Mouse (Mus musculus) hindbrain, embryonic 14.5 days (tissue): ENCODE measurements at regions not wholly inside any gene's neighbourhood (a gene's known extent, or its start where the extent isn't known, plus 50 kb on each side); places are given as distances from the start of the nearest gene placed in this dataset.

Experiments
- ATAC-seq: fragments of 200-750 bp; cut with Nextera tagmentation; 2 replicates; pipeline ENCODE4 v1.8.0; 2017; ENCODE audit warnings: moderate number of reproducible peaks, mild to moderate bottlenecking, moderate TSS enrichment, moderate library complexity; ENCODE audit not compliant: low FRiP score
- DNase-seq: peaks from one replicate; pipeline ENCODE4 v3.0.0-alpha.2; 2015; ENCODE audit warnings: low spot score
- H3K27ac ChIP-seq: fragments of 300-500 bp; sonication (generic); 2 replicates; pipeline ENCODE4 v1.5.1; 2014; ENCODE audit warnings: mild to moderate bottlenecking, moderate library complexity
- H3K27me3 ChIP-seq: fragments of 300-500 bp; sonication (generic); 2 replicates; pipeline ENCODE4 v1.6.1; 2014; ENCODE audit warnings: mild to moderate bottlenecking, low read length, mixed read lengths; ENCODE audit not compliant: control insufficient read depth, insufficient read depth
- H3K36me3 ChIP-seq: fragments of 300-500 bp; sonication (generic); replicated peaks from 2 replicates; pipeline ENCODE4 v1.6.1; 2014; ENCODE audit not compliant: control insufficient read depth, insufficient read depth
- H3K4me1 ChIP-seq: fragments of 300-500 bp; sonication (generic); replicated peaks from 2 replicates; pipeline ENCODE4 v1.6.1; 2014; ENCODE audit warnings: antibody characterized with exemption, low read length, mixed read lengths; ENCODE audit not compliant: control insufficient read depth, insufficient read depth
- H3K4me2 ChIP-seq: fragments of 300-500 bp; sonication (generic); replicated peaks from 2 replicates; pipeline ENCODE4 v1.6.1; 2014; ENCODE audit warnings: mild to moderate bottlenecking, moderate library complexity
- H3K4me3 ChIP-seq: fragments of 300-500 bp; sonication (generic); replicated peaks from 2 replicates; pipeline ENCODE4 v1.5.1; 2014; ENCODE audit warnings: mild to moderate bottlenecking, low read length
- H3K9ac ChIP-seq: fragments of 300-500 bp; sonication (generic); 2 replicates; pipeline ENCODE4 v1.6.1; 2014
- H3K9me3 ChIP-seq: fragments of 300-500 bp; sonication (generic); 2 replicates; pipeline ENCODE4 v1.6.1; 2016; ENCODE audit warnings: low read length; ENCODE audit not compliant: control insufficient read depth
- whole genome bisulfite sequencing: fragments of 180-500 bp; shearing (Covaris S2); extraction: QIAGEN DNeasy Blood & Tissue Kit; methylation state at CpG from one replicate; pipeline ENCODE4 v1.1.7; 2014; 5-methylcytosine and 5-hydroxymethylcytosine counted together

DNA sequence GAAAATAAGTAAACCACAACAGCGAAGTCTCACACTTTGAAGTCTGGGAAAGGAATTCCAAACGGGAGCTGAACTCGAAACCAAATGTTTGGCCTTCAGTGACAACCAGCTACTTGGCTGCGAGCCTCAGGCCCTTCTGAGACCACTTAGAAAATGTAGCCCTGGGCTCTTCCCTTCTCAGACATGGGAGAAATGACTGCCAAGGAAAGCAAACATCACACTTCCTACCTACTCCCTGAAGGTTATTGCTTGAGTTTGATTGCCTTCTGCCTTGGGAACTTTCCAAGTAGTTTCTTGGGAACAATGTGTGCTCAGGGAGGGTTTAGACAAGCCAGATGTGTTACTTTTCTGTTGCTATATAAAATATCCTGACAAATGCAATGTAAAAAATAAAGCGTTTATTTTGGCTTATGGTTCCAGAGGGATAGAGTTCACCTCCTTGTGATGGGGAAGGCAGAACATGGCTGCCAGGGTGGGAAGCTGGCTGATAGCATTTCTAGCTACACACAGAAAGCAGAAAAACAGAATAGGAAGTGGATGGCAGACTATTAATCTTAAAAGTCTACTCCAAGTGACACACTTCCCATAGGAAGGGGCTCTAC is 194.8 kb upstream of the Rack1 start:
- Histone ChIP-seq H3K4me3 (no peak overlapping the region), H3K4me2 (no peak overlapping the region), H3K9ac (no peak overlapping the region), H3K27me3 (no peaks in the 10 kb centered on the region), H3K27ac (no peak overlapping the region), H3K4me1 (no peaks in the 10 kb centered on the region), H3K9me3 (no peaks in the 10 kb centered on the region), H3K36me3 (no peaks in the 10 kb centered on the region)
- 72% methylated on average over 5 of the region's 5 CpGs for WGBS
- ATAC-seq, result no peak
- DNase-seq, result no peak

DNA sequence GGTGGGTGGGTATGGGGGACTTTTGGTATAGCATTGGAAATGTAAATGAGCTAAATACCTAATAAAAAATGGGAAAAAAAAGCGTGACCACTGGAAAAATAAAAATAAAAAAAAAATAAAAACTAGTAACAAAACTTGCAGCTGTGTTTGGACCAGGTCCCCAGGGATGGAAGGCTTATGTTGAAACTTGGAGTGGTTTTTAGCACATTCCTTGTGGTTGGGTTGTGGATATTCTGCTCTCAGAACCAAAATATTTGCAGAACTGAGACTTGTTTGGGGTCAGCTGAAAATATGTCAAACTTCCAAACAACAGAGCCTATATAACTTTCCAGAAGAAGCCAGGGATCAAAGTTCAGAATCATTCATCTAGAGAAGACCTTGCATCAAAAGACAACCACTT is 199.0 kb upstream of the Rack1 start:
- no peaks in the 10 kb centered on the region for H3K27me3 ChIP-seq
- H3K36me3 ChIP-seq, result no peaks in the 10 kb centered on the region
- DNase-seq, result no peak
- H3K9me3 ChIP-seq, result no peaks in the 10 kb centered on the region
- H3K4me1 ChIP-seq, result no peaks in the 10 kb centered on the region
- H3K4me2 ChIP-seq, result no peak overlapping the region
- WGBS, result 90% methylated on average over 1 of the region's 1 CpGs
- no peak overlapping the region for H3K27ac ChIP-seq
- H3K9ac ChIP-seq, result no peak overlapping the region
- no peak for ATAC-seq
- H3K4me3 ChIP-seq, result no peak overlapping the region

DNA sequence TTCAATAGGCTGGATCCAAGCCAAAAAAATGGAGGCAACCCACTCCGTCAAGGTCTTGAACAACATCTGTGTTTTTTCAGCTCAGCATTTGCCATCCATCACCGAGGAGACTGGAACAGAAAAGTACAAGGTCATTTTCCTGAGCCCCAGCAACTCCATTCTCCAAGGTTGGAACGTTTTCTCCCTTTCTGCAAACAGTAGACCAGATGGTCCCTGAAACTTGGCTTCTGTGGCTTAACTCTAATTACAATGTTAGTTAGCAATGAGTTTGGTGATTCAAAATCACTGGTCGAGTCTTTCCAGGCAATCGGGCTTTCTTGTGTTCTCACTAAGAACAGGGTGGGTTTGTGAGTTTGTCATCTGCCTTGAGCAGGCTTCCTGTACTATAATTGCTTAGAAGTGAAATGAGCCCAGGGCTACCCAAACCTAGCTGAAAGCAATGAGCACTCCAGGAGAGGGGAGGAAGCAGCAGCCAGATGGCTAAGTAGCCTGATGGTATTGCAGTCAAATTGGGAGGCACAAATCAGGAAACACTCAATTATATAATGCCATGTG is 200.5 kb upstream of the Rack1 start:
- DNase-seq (peak; percentile 36), ATAC-seq (no peak)
- WGBS, result 60% methylated on average over 5 of the region's 5 CpGs
- Histone ChIP-seq H3K27me3 (no peaks in the 10 kb centered on the region), H3K4me3 (no peak overlapping the region), H3K4me2 (no peak overlapping the region), H3K27ac (no peak overlapping the region), H3K9me3 (no peaks in the 10 kb centered on the region), H3K36me3 (no peaks in the 10 kb centered on the region), H3K4me1 (no peaks in the 10 kb centered on the region), H3K9ac (no peak overlapping the region)

DNA sequence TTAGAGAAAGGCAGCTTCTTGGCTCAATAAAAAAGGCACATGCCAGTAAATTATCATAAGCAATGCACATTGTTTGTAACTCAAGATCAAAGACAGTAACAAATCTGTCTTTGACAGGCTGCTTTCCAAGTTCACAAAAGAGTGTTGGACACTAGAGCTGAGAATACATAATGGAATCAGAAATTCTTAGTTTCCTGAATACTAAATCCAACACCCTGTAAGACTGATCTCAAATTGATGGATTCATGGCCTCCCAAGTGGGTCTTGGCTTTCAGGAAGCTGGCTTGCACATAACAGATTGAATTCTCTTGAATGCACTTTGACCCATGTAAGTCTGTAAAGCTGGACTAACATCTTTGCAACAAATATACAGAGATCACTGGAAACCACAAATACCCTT is 201.1 kb upstream of the Rack1 start:
- no peak overlapping the region for H3K27ac ChIP-seq
- H3K4me2 ChIP-seq, result no peak overlapping the region
- no peak overlapping the region for H3K4me3 ChIP-seq
- H3K9me3 ChIP-seq, result no peaks in the 10 kb centered on the region
- no peak for DNase-seq
- H3K36me3 ChIP-seq, result no peaks in the 10 kb centered on the region
- H3K9ac ChIP-seq, result no peak overlapping the region
- no peak for ATAC-seq
- H3K4me1 ChIP-seq, result no peaks in the 10 kb centered on the region
- no peaks in the 10 kb centered on the region for H3K27me3 ChIP-seq

DNA sequence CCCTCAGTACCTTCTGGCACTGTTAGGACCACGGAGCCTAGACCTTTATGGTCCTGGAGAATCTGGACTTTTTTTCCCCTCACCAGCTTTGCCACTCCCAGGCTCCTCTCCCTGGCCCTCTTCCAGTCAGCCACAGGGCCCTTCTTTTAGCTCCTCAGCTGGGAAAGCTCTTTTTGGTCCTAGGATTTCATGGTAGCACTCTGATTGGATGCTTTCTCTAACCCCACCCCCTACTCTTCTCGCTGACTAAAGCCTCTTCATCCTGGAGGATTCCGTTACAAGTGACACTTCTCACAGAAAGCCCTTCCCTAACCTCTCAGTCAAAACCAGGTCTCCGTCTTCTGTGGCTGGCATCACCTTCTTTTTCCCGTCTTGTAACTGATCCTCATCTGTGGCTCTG is 205.7 kb upstream of the Rack1 start:
- Histone ChIP-seq H3K4me1 (no peaks in the 10 kb centered on the region), H3K27ac (no peak overlapping the region), H3K4me2 (no peak overlapping the region), H3K9me3 (no peaks in the 10 kb centered on the region), H3K9ac (no peak overlapping the region), H3K36me3 (no peaks in the 10 kb centered on the region), H3K4me3 (no peak overlapping the region), H3K27me3 (no peaks in the 10 kb centered on the region)
- DNase-seq, result no peak
- ATAC-seq, result no peak
- 33% methylated on average over 5 of the region's 5 CpGs for WGBS

DNA sequence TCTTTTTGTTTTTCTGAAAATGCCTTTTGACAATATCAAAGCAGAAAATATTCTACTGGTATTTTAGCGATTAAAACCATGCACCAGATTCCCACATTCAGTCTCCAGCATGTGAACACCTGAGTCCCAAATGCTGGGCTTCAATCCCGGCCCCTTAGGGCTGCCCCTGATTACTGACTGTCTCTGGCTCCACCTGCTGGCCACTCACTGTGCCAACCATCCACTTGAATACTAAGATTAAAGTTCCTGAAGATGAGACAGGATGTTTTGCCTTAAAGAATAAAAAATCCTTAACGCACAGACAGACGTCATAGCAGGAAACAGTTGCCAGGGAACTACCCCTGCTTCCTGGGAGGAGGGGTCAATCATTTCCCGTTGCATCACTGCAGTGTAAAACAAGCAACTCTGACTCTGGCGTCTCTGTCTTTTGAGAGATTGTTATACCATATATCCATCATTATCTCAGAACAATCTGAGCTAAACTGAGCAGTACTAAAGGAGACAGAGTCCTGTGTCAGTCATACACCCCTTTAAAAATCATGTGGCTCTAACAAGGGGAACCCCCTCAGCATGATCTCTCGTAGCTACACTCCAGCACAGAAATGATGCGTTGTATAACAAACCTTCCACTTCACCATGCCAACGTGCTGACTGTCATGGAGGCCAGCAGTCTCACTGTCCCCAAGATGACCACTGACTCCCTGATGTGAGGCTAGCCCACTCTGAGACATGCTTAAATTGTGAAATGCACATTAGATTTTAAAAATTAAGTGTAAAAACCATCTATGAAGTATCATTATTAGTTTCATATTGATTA is 211.1 kb upstream of the Rack1 start:
- ATAC-seq (peak; percentile 88), DNase-seq (peak; percentile 89)
- H3K4me2 ChIP-seq, result no peak overlapping the region
- no peaks in the 10 kb centered on the region for H3K27me3 ChIP-seq
- H3K27ac ChIP-seq, result no peak overlapping the region
- whole genome bisulfite sequencing, result 29% methylated on average over 9 of the region's 9 CpGs
- H3K9me3 ChIP-seq, result no peaks in the 10 kb centered on the region
- H3K4me3 ChIP-seq, result no peak overlapping the region
- no peak overlapping the region for H3K9ac ChIP-seq
- H3K4me1 ChIP-seq, result no peaks in the 10 kb centered on the region
- H3K36me3 ChIP-seq, result no peaks in the 10 kb centered on the region

DNA sequence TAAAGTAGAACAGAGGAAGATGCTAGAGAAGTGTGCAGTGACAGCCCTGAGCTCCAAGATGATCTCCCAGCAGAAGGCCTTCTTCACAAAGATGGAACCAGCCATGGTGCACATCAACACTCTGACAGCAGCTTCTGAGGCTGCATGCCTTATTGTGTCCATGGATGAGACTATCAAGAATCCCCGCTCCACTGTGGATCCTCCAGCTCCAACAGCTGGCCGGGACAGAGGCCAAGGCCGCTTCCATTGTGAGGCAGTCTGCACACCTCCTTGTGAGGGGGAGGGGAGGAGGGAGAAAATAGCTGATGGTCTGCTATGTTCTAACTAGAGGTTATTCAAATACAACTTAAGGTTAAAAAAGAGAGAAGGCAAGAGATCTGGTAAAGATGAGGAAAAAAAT is 231.4 kb upstream of the Rack1 start:
- H3K4me2 ChIP-seq, result no peak overlapping the region
- ATAC-seq, result no peak
- no peaks in the 10 kb centered on the region for H3K36me3 ChIP-seq
- DNase-seq, result no peak
- H3K9ac ChIP-seq, result no peak overlapping the region
- no peaks in the 10 kb centered on the region for H3K4me1 ChIP-seq
- no peaks in the 10 kb centered on the region for H3K27me3 ChIP-seq
- H3K27ac ChIP-seq, result no peak overlapping the region
- H3K9me3 ChIP-seq, result no peaks in the 10 kb centered on the region
- H3K4me3 ChIP-seq, result no peak overlapping the region
- 92% methylated on average over 3 of the region's 3 CpGs for WGBS

DNA sequence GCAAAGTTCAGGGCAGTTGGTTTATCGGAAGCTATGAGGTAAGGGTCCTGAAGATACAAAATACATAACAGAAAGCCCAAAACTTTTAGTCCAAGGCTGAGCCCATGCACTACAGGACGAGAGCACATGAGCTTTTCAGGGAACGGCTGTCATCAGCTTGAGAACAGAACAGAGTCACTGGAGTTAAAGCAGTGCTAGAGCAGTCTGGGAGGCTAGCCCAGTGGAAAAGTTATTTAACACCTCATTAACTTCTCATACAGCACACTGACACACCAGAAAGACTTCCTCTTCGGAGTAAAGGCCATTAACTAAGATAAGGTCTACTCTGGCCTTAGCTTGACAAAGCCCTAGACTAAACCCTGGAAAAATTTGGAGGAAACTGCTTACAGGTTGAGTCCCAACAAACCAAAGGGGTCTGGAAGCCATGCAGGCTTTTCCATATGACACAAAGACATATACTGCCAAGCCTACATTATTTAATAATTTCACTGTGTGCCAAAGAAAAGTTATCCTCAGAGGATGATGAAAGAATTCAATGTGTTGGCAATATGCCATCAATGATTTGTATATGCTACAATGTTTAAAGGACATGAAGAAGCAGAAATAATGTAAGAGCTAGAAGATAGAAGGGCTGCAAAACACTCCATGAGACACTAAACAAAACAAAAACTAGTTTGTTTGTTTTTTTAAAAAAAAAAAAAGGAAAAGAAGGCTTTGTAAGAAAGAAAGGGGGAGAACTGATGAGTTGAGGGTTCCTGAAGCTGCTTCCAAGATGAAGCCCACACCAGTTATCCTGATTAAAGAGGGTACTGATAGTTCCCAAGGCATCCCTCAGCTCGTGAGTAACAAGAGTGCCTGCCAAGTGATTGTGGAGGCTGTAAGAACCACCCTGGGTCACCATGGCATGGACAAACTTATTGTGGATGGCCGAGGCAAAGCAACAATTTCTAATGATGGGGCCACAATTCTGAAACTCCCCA is 232.3 kb upstream of the Rack1 start:
- H3K9ac ChIP-seq, result no peak overlapping the region
- H3K27me3 ChIP-seq, result no peaks in the 10 kb centered on the region
- no peaks in the 10 kb centered on the region for H3K4me1 ChIP-seq
- no peaks in the 10 kb centered on the region for H3K9me3 ChIP-seq
- DNase-seq (no peak), ATAC-seq (no peak)
- H3K36me3 ChIP-seq, result no peaks in the 10 kb centered on the region
- H3K4me3 ChIP-seq, result no peak overlapping the region
- no peak overlapping the region for H3K27ac ChIP-seq
- WGBS, result 68% methylated on average over 6 of the region's 6 CpGs
- H3K4me2 ChIP-seq, result no peak overlapping the region

DNA sequence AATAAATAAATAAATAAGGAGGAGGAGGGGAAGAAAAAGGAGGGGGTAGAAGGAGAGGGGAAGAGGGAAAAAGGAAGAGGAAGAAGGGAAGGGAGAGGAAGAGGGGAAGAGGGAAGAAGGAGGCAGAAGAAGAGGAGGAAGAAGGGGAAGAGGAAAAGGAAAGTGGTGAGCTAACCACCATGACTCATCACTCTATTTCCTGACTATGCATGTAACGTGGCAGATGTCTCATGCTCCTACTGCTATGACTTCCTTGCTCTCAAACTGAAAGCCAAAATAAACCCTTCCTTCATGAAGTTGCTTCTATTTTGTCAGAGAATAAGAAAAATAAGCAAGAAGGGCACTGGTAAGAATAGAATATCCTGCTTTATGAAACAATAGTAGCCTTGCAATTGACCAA is 242.1 kb upstream of the Rack1 start:
- Histone ChIP-seq H3K27me3 (no peaks in the 10 kb centered on the region), H3K36me3 (no peaks in the 10 kb centered on the region), H3K4me2 (no peak overlapping the region), H3K4me3 (no peak overlapping the region), H3K9me3 (no peaks in the 10 kb centered on the region), H3K4me1 (no peaks in the 10 kb centered on the region), H3K9ac (no peak overlapping the region), H3K27ac (no peak overlapping the region)
- DNase-seq (no peak), ATAC-seq (no peak)
- 87% methylated on average over 1 of the region's 1 CpGs for WGBS
